Mouse (Mus musculus): ENCODE data around the gene Methig1. TPM values are rescaled to one million over a fixed set of nuclear protein-coding genes. Genes with fewer than 3 reads are reported as not detected.

Gene Methig1
- total and polyA plus RNA-seq, 3 experiments = not detected

- H3K27ac ChIP-seq (ENCODE audit: insufficient read depth, low read depth) = no peak overlapping the region
- dilution Hi-C loops (cut with MboI; ENCODE audit: extremely low pct_ligation_motif_present, extremely low pct_unique_long_range_greater_than_20kb, low sequenced_read_pairs) (no loop called here), in situ Hi-C loops (cut with MboI; ENCODE audit: low pct_ligation_motif_present, low pct_unique_long_range_greater_than_20kb, low sequenced_read_pairs) (no loop called here)
- no peak for DNase-seq (ENCODE audit: extremely low read depth)
- no peak overlapping the region for H3K4me3 ChIP-seq (replicated peaks in 1 of 3; ENCODE audit: low read depth in 2 of 3, low read length in 2 of 3, poor library complexity in 1 of 3)
- no peaks in the 10 kb centered on the region for H3K79me2 ChIP-seq (replicated peaks; ENCODE audit: control insufficient read depth, extremely low read depth, insufficient read depth, poor library complexity, severe bottlenecking)
- TF ChIP-seq EP300 (IDR thresholded peaks at IDR 0.05; ENCODE audit: low read length) (no peak), MEF2A (IDR thresholded peaks at IDR 0.05; ENCODE audit: borderline replicate concordance, low read depth, low read length) (no peak), CHD2 (IDR thresholded peaks at IDR 0.05; ENCODE audit: low read length) (no peak), RCOR1 (conservative IDR thresholded peaks at IDR 0.05; ENCODE audit: low read depth, low read length) (no peak)
- no peaks in the 10 kb centered on the region for H3K27me3 ChIP-seq (replicated peaks)
- H3K4me2 ChIP-seq (ENCODE audit: insufficient read depth, low read depth, poor library complexity, severe bottlenecking) = no peak overlapping the region
- H3K4me1 ChIP-seq (ENCODE audit: control insufficient read depth in 1 of 2, insufficient read depth in 2 of 2) = peaks cover 16 to 28% of the 10 kb centered on the region in 2 experiments
- no peaks in the 10 kb centered on the region for H3K9me3 ChIP-seq (replicated peaks; ENCODE audit: low read length)
- H3K9ac ChIP-seq (ENCODE audit: insufficient read depth, low read depth) = no peak overlapping the region
- peaks cover 7 to 42% of the 10 kb centered on the region in 2 experiments for H3K36me3 ChIP-seq (replicated peaks in 1 of 2; ENCODE audit: control insufficient read depth in 1 of 2, insufficient read depth in 1 of 2, low read length in 1 of 2)
These were observed 38.6 kb downstream of the Methig1 start for GRCm38 (mm10) chr15:100391599-100391998.

DNA sequence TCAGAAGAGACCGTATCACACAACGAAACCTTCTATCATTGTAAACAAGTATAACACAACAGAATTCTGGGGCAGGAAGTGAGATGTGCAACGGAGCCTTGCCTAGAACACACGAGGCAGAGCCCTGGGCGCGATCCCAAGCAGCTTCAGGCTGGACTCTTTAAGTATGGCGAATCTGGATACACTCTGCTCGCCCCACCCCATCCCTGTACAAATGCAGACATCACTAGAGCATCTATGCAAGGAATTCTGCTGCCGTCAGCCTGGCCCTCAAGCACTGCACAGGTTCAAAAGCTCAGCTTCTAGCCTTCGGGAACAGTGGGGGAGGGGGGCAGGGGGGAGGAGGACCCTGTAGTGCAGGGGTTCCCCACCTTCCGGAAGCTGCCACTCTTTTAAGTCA lies 40.1 kb downstream of the Methig1 start:
- Histone ChIP-seq H3K4me2 (ENCODE audit: insufficient read depth, low read depth, poor library complexity, severe bottlenecking) (no peak overlapping the region), H3K27me3 (replicated peaks) (no peaks in the 10 kb centered on the region), H3K4me3 (replicated peaks in 1 of 3; ENCODE audit: low read depth in 2 of 3, low read length in 2 of 3, poor library complexity in 1 of 3) (no peak overlapping the region), H3K79me2 (replicated peaks; ENCODE audit: control insufficient read depth, extremely low read depth, insufficient read depth, poor library complexity, severe bottlenecking) (no peaks in the 10 kb centered on the region), H3K9ac (ENCODE audit: insufficient read depth, low read depth) (no peak overlapping the region), H3K4me1 (ENCODE audit: control insufficient read depth in 1 of 2, insufficient read depth in 2 of 2) (peaks cover 14 to 21% of the 10 kb centered on the region in 2 experiments), H3K36me3 (replicated peaks in 1 of 2; ENCODE audit: control insufficient read depth in 1 of 2, insufficient read depth in 1 of 2, low read length in 1 of 2) (peaks cover 11 to 56% of the 10 kb centered on the region in 2 experiments), H3K27ac (ENCODE audit: insufficient read depth, low read depth) (no peak overlapping the region), H3K9me3 (replicated peaks; ENCODE audit: low read length) (no peaks in the 10 kb centered on the region)
- no peak for DNase-seq (ENCODE audit: extremely low read depth)
- in situ Hi-C loops (cut with MboI; ENCODE audit: low pct_ligation_motif_present, low pct_unique_long_range_greater_than_20kb, low sequenced_read_pairs) (no loop called here), dilution Hi-C loops (cut with MboI; ENCODE audit: extremely low pct_ligation_motif_present, extremely low pct_unique_long_range_greater_than_20kb, low sequenced_read_pairs) (no loop called here)
- TF ChIP-seq JUND (conservative IDR thresholded peaks at IDR 0.05; ENCODE audit: low read depth, low read length) (no peak), CHD2 (IDR thresholded peaks at IDR 0.05; ENCODE audit: low read length) (no peak), POLR2A (IDR thresholded peaks at IDR 0.05; ENCODE audit: low read depth, low read length) (no peak), EP300 (IDR thresholded peaks at IDR 0.05; ENCODE audit: low read length) (no peak), ZMIZ1 (IDR thresholded peaks at IDR 0.05; ENCODE audit: low read depth, low read length) (no peak)

GRCm38 (mm10) chr15:100395561-100395960 lies 42.6 kb downstream of the Methig1 start:
- peaks cover 28 to 81% of the 10 kb centered on the region in 2 experiments for H3K36me3 ChIP-seq (replicated peaks in 1 of 2; ENCODE audit: control insufficient read depth in 1 of 2, insufficient read depth in 1 of 2, low read length in 1 of 2)
- H3K9me3 ChIP-seq (replicated peaks; ENCODE audit: low read length) = no peaks in the 10 kb centered on the region
- H3K4me3 ChIP-seq (replicated peaks in 1 of 3; ENCODE audit: low read depth in 2 of 3, low read length in 2 of 3, poor library complexity in 1 of 3) = no peak overlapping the region
- H3K4me2 ChIP-seq (ENCODE audit: insufficient read depth, low read depth, poor library complexity, severe bottlenecking) = no peak overlapping the region
- no peaks in the 10 kb centered on the region for H3K27me3 ChIP-seq (replicated peaks)
- in situ Hi-C loops (cut with MboI; ENCODE audit: low pct_ligation_motif_present, low pct_unique_long_range_greater_than_20kb, low sequenced_read_pairs) = no loop called here
- DNase-seq (ENCODE audit: extremely low read depth) = no peak
- dilution Hi-C loops (cut with MboI; ENCODE audit: extremely low pct_ligation_motif_present, extremely low pct_unique_long_range_greater_than_20kb, low sequenced_read_pairs) = no loop called here
- H3K27ac ChIP-seq (ENCODE audit: insufficient read depth, low read depth) = no peak overlapping the region
- H3K79me2 ChIP-seq (replicated peaks; ENCODE audit: control insufficient read depth, extremely low read depth, insufficient read depth, poor library complexity, severe bottlenecking) = no peaks in the 10 kb centered on the region
- TF ChIP-seq CTCF (conservative IDR thresholded peaks at IDR 0.05 in 1 of 2, IDR thresholded peaks at IDR 0.05 in 1 of 2; ENCODE audit: low read depth in 2 of 2, low read length in 2 of 2) (peak in 1 of 2 experiments; percentile 54; a peak in 2 of 4 replicates), SMC3 (IDR thresholded peaks at IDR 0.05; ENCODE audit: low read depth, low read length) (peak; percentile 20; the same call in 1 of the 2 replicates), EP300 (IDR thresholded peaks at IDR 0.05; ENCODE audit: low read length) (no peak), RAD21 (IDR thresholded peaks at IDR 0.05; ENCODE audit: low read depth, low read length) (peak; percentile 10), POLR2AphosphoS2 (IDR thresholded peaks at IDR 0.05; ENCODE audit: low read depth, low read length) (no peak)
- H3K9ac ChIP-seq (ENCODE audit: insufficient read depth, low read depth) = no peak overlapping the region
- 0 out of 4 replicates have a peak, but pooled peaks cover 0 to 1% of the 10 kb centered on the region in 2 experiments for H3K4me1 ChIP-seq (ENCODE audit: control insufficient read depth in 1 of 2, insufficient read depth in 2 of 2)

Data from CH12.LX (cell line).